Mouse (Mus musculus) brain, adult 2 months (tissue): ENCODE measurements at regions not wholly inside any gene's neighbourhood (a gene's known extent, or its start where the extent isn't known, plus 50 kb on each side); places are given as distances from the start of the nearest gene placed in this dataset.
"Not testable (repeated sequence)": the region's sequence is repeated elsewhere in the genome, so short reads cannot be mapped to it uniquely, and the experiment has no call there.

Source experiments
- DNase-seq: peaks from one replicate; pipeline ENCODE4 v3.0.0; 2011; ENCODE audit warnings: low read depth, low spot score

DNA sequence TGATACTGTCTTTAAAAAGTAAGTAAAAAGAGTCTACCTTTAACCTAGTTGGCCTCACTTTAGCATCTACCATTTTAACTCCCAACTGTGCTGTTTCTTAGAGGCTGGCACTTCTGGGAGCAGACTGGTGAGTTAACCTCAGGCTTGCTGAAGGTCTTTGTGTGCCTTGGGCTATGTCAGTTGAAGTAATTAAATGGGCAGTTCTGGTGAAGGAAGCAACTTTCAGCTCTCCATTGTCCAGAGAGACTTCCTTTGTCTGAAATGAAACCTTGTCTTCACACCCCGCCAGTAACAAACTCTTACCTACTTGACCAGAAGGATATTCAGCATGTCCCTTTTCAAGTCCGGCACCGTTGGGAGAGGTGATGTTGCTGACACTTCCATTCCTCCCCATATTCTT lies 55.5 kb downstream of the Zfp281 start:
- no peak for DNase-seq

DNA sequence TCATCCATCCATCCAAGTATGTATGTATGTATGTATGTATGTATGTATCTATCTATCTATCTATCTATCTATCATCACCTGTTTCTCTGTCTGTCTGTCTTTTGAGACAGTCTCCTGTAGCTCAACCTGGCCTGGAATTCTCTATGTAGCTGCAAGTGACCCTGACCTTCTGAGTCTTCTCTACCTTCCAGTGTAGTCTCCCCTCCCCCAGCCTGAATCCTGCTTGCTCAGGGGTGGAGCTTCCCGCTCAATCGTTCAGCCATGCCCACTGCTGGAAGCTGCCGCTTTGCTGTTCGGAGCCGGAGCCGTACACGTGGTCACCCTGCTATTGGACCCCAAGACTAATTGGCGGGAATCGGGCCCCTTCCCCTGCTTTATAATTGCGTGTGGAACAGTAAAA lies 57.6 kb downstream of the Zfp281 start:
- not testable (repeated sequence) for DNase-seq

DNA sequence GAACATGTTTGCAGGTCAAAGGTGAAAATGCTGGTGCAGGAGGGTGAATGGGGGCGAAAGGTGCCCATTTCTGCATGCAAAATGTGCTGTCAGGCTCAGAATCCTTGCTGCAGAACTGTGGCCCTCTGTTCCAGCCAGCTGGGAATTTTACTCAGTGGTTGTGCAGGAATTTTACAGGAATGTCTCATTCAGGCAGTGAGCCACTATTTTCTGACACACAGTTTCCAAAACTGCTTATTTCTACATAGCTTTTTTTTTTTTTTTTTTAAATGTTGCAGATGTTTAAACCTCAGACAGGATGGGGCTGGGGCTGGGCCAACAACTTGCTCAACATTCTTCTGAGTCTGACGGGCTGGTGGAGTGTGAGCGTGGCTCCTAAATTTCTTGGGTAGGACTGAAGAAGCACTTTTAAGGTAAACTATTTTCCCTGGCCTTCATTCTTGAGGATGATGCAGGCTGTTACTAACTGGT lies 58.4 kb downstream of the Zfp281 start:
- DNase-seq: peak; percentile 86

DNA sequence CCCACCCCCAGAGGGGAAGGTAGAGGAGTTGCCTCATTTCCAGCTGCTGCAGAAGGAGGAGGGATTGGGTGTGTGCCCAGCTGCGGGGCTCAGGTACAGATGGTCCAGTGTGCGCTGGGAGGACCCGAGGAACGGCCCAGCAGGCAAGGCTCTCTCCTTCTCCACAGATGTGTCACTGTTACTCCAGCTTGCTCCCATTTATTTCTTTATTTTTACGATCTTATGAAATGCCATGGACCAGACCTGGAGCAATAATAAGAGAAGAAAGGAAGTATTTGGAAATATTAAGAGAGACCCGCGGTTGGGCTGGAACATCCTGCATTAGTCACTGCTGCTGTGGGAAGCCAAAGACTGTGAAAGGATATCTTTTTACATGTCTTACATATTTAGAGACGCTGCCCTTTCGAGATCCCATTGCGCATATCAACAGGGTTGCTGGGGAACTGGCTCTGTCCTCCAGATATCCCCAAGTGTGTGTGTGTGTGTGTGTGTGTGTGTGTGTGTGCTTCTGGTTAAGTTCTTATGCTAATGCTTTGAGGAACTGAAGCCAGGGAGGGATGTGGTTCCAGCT lies 58.9 kb downstream of the Zfp281 start:
- peak; percentile 66 for DNase-seq

DNA sequence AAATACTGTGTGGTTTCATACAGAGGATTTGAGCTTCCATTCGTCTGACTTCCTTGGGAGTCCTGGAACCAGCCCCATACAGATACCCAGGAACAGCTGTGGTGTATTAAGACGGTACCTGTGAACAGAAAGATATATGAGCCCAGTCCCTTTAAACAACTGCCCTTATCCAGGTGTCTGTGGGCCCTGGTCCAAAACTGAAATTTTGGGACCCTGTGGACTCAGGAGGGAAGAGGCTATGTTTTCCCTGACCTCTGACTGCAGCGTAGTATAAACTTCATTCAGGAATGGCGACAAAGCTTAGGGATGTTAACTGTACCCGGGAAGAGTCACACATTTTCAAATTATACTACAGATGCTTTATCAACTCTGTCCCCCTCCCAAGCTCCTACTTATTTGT lies 59.8 kb downstream of the Zfp281 start:
- DNase-seq: no peak

DNA sequence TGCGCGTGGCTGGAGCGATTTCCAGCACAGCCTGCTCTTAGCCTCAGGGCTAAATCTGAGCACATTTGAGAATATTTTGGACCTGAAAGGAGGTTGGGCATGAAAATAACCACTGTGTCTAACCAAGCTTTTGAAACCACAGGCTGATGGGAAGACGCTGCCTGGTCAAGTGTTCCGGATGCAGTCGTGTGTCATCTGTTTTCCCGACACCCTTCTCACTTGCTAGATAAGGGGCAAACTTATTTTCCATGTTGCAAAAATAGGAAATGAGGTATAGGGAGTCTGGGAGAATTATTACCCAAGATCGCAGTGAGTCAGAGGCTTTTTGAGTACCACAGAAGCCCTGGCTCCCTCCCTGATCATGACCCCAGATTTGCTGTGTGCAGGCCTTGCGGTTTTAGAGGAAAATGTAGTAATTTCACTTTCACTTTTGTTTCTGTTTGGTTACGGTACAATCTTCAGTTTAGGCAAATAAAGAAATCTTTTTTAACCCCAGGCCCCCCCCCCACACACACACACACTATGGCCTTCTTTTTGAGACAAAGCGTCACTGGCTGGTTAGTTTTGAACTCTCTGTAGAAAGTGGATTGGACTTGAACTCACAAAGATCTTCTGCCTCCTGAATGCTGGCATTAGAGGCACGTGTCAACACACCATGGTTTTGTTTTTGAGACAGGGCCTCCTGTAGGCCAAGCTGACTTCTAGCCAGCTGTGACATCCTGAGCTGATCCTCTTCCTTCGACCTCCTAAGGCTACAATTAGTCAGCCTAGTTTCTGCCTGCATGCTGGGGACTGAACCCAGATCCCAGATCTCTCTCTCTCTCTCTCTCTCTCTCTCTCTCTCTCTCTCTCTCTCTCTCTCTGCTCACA lies 60.7 kb downstream of the Zfp281 start:
- DNase-seq: peak; percentile 44

DNA sequence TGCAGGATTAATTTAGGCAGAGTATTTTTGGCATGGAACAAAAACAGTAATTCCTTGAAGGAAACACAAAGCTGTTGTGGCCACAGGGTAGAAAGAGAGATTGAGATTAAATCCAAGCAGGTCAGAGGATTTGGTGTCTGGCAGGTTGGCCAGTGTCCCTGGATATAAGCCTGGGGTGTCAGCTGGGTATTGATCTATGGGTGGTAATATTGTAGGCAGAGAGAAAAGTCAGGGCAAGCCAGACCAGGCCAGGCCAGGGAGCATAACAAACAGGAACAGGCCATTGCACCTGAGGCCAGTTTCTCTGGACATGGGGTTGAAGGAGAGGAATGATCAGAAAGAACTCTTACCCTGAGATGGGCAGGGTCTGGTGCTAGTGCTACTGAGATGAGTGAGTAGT lies 61.8 kb downstream of the Zfp281 start:
- DNase-seq: no peak

DNA sequence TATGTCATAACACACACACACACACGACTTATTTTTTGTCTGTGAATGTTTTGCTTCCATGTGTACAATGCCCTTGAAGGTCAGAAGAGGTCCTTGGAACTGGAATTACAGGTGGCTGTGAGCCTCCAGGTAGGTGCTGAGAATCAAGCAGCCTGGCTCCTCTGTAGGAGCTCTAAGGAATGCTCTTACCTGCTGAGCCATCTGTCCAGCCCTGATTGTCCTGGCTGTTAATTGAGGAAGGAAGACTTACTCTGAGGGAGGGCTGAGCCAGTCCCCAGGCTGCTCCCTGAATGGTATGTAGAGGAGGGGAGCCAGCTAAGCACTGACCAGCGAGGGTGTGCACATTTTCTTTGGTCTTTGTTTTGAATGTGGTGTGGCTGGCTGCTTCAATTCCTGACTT lies 65.4 kb downstream of the Zfp281 start:
- no peak for DNase-seq

DNA sequence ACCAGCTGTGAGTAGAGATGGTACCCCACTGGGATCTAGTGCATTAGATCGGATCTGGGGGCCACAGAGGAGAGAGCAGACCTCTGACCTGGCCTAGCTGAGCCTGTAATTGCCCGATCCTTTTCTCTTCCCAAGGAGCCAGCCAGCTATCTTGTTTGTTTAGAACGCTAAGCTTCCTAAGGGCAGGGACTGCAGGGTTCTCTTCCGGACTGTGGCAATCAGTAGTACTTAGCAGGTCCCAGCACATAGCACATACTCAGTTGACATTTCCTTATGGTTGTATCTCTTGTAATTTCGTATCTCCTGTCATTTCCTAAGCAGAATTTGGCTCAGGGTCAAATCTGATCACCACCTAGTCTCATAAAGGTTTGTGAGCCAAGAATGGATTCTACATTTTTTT lies 68.7 kb downstream of the Zfp281 start:
- no peak for DNase-seq

DNA sequence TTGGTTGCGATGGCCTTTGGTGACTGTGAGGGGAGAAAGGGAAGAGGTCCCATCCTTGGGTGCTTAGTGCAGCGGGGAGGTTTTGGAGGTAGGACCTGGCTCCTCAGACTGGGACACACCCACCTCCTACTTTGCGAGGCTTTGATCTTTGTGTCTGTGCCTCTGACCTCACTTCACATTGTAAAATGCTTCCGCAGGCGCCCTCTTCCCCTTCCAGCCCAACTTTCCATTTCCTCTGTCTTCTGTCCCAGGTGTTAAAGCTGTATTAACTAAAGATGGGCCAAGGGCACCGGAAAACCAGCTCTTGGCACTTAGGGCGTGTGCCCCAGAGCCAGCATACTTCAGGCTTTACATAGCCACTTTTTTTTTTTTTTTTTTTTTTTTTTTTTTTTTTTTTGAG lies 70.3 kb downstream of the Zfp281 start:
- DNase-seq: no peak

DNA sequence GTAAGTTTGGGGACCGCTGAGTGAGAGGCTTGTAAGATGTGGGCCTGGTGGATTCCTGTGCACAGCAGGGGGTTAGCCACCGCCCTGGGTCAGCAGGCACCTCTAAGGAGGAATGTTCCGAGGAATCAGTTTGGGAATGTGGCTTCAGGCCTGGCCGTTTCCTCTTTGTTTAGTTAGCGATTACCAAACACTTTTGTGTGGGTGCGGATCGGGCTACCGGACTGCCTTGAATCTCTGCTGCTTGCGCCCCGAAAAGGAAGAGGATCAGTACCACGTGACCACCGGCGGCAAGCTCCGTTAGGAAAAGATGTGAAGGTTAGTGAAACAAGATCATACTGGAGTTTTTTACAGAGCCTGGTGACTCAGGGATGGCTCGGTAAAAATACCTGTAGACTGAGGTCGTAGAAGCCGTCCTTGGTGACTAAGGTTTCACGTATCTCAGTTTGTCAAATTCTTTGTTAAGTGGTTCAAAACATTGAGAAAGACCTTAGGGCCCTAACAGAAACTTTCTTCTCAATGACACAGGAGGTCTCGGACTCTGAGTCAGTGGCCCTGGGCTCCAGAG lies 71.5 kb downstream of the Zfp281 start:
- no peak for DNase-seq

DNA sequence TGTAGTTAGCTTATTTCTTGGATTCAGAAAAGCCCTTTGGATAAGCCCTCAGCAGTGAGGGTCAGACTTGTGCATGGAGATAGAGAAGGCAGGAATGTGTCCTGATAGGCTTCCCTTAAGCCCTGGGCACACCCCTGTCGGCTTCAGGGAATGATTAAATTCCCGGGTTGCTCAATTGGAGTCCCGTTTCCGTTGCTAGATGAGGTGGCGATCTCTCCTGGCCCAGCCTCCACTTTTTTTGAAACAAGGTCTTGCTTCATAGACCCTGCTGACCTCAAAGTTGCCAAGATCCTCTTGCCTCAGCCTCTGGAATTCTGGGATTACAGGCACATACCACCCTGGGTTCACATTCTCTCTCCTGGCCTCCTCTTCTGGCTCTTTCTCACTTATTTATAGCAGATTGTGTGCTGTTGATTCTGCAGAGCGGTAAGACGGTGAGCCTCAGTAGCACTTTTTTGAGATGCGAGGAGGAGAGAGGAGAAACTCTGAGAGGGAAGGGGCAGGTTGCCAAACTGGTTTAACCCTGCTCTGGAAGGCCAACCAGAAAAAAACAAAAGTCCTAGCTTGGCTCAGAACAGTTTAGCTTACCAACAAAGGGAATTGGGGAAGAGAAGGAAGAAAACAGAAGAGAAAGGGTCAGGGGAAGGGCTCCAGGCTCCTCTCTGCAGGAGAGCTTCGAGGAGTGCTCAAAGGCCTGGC lies 73.9 kb downstream of the Zfp281 start:
- no peak for DNase-seq

DNA sequence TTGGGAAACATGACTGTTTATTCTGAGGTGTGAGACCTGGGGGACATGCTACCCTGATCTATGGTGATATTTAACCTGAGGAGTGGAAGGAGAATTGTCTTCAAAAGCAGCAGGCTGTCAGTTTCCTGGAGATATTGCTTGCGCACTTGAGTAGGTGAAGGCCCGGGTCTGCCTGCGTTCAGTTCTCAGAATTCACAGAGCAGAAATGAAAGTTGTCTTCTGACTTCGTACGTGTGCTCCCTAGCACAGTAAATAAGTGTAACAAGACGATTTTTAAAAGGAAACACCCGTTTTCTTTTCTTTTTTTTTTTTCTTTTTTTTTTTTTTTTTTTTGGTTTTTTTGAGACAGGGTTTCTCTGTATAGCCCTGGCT lies 74.4 kb downstream of the Zfp281 start:
- no peak for DNase-seq

DNA sequence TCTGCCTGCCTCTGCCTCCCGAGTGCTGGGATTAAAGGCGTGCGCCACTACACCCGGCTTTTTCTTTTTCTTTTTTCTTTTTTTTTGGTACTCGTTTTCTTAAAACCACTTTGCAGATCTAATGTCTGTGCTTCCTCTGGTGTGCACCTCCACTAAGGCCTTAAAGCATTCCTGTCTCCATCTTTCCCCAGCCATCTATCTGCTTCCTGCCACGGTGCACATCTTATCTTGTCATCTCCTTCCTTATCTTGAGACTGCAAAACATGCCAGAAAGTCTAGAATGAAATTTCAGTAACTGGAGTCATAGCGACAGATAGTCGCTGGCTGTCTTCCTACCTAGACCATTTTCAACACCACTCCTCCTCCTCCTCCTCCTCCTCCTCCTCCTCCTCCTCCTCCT lies 74.9 kb downstream of the Zfp281 start:
- no peak for DNase-seq

DNA sequence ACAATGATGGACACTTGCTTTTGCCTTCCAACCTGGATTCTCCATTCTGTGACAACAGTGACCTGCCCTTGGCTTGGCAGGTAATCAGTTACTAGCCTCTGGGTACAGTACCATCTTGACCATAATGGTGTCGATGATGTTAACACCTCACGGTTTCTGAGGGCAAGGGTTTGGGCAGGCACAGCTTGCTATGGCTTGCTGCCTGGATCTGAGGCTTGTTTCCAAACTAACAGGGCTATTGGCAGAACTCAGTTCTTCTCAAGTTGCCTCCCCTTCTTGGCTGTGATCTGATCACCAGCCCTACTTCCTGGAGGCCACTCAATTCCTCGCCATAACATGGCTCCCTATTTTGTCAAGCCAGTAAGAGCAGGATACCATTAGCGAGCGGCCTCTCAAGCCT lies 79.4 kb downstream of the Zfp281 start:
- no peak for DNase-seq

DNA sequence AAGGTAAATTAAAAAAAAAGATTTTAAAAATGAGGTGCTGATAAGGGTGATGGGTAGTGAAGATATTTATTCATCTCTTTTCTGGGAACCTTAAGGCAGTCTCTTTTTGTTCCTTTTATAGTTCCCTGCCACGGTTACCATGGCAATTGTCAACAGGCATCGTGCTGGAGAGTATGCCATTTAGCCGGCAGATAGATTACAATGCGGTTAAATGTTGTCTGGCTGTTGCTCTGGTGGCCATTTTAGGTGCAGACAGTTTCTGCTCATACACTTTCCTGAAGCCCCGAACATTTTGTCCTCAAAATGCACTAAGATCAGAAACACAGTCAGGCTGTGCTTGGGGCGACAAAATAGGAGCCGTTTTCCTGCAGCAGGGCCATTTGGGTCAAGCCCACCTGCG lies 81.8 kb downstream of the Zfp281 start:
- peak; percentile 81 for DNase-seq

DNA sequence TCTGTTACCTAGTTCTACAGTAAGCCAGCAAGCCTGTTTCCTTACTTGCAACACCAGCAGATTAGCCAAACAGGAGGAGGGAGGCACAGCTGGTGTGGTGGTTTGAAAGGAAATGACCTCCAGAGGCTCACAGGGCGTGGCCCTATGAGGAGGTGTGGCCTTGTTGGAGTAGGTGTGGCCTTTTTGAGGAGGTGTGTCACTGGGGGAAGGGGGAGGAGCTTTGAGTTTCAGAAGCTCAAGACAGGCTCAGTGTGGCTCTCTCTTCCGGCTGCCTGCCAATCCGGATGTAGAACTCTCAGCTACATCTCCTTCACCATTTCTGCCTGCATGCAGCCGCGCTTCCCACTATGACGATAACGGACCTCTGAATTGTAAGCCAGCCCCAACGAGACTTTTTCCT lies 82.7 kb downstream of the Zfp281 start:
- no peak for DNase-seq

DNA sequence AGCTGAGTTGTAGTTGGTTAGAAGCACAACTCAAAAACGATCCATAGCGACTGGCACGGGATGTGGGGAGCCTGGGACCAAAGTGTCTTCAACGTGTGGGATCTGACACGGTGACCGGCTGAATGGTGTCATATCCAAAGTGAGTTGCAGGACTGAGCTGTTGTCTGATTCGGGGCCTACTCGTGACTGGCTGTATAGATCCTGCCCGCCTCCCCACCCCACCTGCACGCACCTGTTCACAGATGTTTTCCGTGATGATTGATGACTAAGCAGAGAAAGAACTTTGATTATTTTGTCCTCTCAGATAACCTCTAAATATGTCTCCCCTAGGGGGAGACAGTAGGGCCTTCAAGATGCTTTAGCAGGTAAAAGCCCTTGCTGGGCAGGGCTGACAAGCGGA lies 83.2 kb downstream of the Zfp281 start:
- no peak for DNase-seq

DNA sequence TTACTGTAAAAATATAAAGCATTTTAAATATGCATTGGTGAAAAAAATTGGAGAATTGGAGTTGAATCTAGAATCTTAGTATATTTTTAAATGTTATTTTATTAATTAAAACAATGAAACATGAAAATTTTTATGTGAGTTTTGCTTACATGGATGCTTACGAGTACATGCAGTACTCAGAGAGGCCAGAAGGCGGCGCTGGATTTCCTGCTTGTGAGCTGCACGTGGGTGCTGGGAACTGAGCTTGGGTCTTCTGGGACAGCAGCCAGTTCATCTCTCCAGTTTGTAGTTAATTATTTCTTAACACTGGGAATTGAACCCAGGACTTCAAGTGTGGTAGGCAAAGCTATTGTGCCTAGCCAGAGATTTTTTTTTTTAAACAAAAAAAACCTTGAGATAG lies 85.5 kb downstream of the Zfp281 start:
- DNase-seq: no peak

DNA sequence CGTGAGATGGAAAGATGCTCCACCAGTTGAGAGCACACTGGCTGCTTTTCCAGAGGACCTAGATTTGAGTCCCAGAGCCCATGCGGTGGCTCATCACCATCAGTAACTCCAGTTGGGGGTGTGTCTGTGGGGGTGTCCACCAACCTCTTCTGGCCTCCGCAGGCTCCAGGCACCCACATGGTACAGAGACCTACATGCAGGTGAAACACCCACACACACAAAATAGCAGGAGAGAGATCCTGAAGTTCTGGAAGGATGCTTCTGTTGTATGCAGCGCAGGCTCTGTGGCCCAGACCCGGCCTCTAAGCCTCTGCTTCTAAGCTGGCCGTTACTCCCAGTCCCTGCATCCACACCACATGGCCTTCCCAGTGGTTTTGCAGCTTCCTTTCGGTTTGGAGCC lies 86.5 kb downstream of the Zfp281 start:
- no peak for DNase-seq

DNA sequence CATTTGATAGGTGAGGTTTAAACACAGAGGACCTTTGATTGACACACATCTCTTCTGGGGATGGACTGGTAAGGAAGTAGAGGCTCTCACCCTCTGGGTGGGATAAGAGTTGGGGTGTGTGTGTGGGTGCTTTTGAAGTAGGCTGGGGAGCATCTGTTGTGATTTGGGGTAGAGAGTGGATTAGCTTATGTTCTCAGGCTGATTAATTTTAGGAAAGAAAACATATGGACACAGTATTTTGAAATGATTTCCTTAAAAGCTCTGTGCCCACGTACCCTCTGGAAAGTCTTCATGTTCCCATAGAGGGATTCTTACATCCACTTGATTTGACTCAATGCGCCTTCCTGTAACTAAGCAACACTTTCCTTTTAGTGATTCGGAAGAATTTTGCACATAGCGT lies 89.4 kb downstream of the Zfp281 start:
- peak; percentile 90 for DNase-seq

DNA sequence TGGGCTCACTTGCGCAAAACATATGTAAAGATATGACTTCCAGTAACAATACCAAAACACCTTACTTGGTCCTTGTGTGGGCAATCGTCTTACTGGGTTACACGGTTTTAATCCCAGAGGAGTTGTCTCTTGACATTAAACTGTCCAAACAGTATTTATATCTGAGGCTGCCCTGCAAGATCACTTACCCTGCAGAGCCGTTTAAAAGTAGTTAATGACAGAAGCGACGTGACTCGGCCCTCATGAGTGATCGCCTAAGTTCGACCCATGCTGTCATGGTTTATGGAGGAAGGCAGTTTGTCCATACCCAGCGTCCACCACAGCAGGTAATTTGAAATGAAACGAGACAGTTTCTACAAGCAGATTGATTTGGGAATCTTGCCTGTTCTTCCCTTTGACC lies 90.3 kb downstream of the Zfp281 start:
- DNase-seq: no peak
